Mouse (Mus musculus): ENCODE measurements at regions not wholly inside any gene's neighbourhood (a gene's known extent, or its start where the extent isn't known, plus 50 kb on each side); places are given as distances from the start of the nearest gene placed in this dataset.

GRCm38 (mm10) chr1:73354447-73354846, 338.7 kb upstream of the Tnp1 start:
- in situ Hi-C loops (cut with MboI, MseI) = no loop called here

GRCm38 (mm10) chr1:73348476-73348875, 332.8 kb upstream of the Tnp1 start:
- in situ Hi-C loops (cut with MboI, MseI) = no loop called here

- in situ Hi-C loops (cut with MboI, MseI) = no loop called here
These were observed 328.9 kb upstream of the Tnp1 start for GRCm38 (mm10) chr1:73344587-73344986.

GRCm38 (mm10) chr1:73341911-73342310, 326.2 kb upstream of the Tnp1 start:
- in situ Hi-C loops (cut with MboI, MseI) = no loop called here

GRCm38 (mm10) chr1:73337401-73337800, 321.7 kb upstream of the Tnp1 start:
- in situ Hi-C loops (cut with MboI, MseI) = no loop called here

- in situ Hi-C loops (cut with MboI, MseI) = no loop called here
These were observed 293.8 kb upstream of the Tnp1 start for GRCm38 (mm10) chr1:73309556-73309955.

GRCm38 (mm10) chr1:73308420-73308819, 292.7 kb upstream of the Tnp1 start:
- in situ Hi-C loops (cut with MboI, MseI) = no loop called here

GRCm38 (mm10) chr1:73307194-73307593, 291.5 kb upstream of the Tnp1 start:
- in situ Hi-C loops (cut with MboI, MseI) = no loop called here

GRCm38 (mm10) chr1:73299978-73300688, 284.4 kb upstream of the Tnp1 start:
- in situ Hi-C loops (cut with MboI, MseI) = no loop called here

GRCm38 (mm10) chr1:73285342-73285741, 269.6 kb upstream of the Tnp1 start:
- in situ Hi-C loops (cut with MboI, MseI) = no loop called here

- in situ Hi-C loops (cut with MboI, MseI) = no loop called here
These were observed 258.8 kb upstream of the Tnp1 start for GRCm38 (mm10) chr1:73274480-73274879.

- in situ Hi-C loops (cut with MboI, MseI) = no loop called here
These were observed 255.2 kb upstream of the Tnp1 start for GRCm38 (mm10) chr1:73270787-73271391.

- in situ Hi-C loops (cut with MboI, MseI) = no loop called here
These were observed 253.5 kb upstream of the Tnp1 start for GRCm38 (mm10) chr1:73269051-73269755.

- in situ Hi-C loops (cut with MboI, MseI) = no loop called here
These were observed 249.3 kb upstream of the Tnp1 start for GRCm38 (mm10) chr1:73265009-73265408.

- in situ Hi-C loops (cut with MboI, MseI) = no loop called here
These were observed 248.5 kb upstream of the Tnp1 start for GRCm38 (mm10) chr1:73264245-73264644.

- in situ Hi-C loops (cut with MboI, MseI) = no loop called here
These were observed 243.9 kb upstream of the Tnp1 start for GRCm38 (mm10) chr1:73259525-73260098.

- in situ Hi-C loops (cut with MboI, MseI) = no loop called here
These were observed 241.6 kb upstream of the Tnp1 start for GRCm38 (mm10) chr1:73257263-73257662.

- in situ Hi-C loops (cut with MboI, MseI) = no loop called here
These were observed 236.2 kb upstream of the Tnp1 start for GRCm38 (mm10) chr1:73251911-73252356.

GRCm38 (mm10) chr1:73244016-73244415, 228.3 kb upstream of the Tnp1 start:
- in situ Hi-C loops (cut with MboI, MseI) = loop anchor here (10.0 kb wide), 1 partner anchor 621 kb away; no protein-coding TSS in a partner anchor

- in situ Hi-C loops (cut with MboI, MseI) = loop anchor here (10.0 kb wide), 1 partner anchor 623 kb away; no protein-coding TSS in a partner anchor
These were observed 226.6 kb upstream of the Tnp1 start for GRCm38 (mm10) chr1:73242290-73242689.

GRCm38 (mm10) chr1:73236867-73237266, 221.2 kb upstream of the Tnp1 start:
- in situ Hi-C loops (cut with MboI, MseI) = no loop called here

GRCm38 (mm10) chr1:73233636-73234035, 217.9 kb upstream of the Tnp1 start:
- in situ Hi-C loops (cut with MboI, MseI) = no loop called here

Measured in T-helper 1 cell (primary cell).